Mouse (Mus musculus) granulocyte monocyte progenitor cell, adult 5-6 weeks (primary cell): ENCODE results near the gene Kctd8. TPM values are rescaled to one million over a fixed set of nuclear protein-coding genes. Genes with fewer than 3 reads are reported as not detected.

Source experiments
- ATAC-seq: replicated peaks from 2 replicates; pipeline ENCODE4 v1.8.0; 2016; ENCODE audit warnings: mild to moderate bottlenecking, moderate TSS enrichment, inconsistent platforms; ENCODE audit not compliant: poor library complexity, severe bottlenecking
- total RNA-seq, 2 experiments: library from RNA; stranded (forward) in 1 of 2; stranded (reverse) in 1 of 2; fragments of 200-712, 200-1000 nt in 1 of 2; fragments of >200 nt in 1 of 2; fragmentation: Nextera tagmentation in 1 of 2; gene quantifications; 2 replicates each; pipeline ENCODE4 v1.2.3; 2014 to 2017

The Kctd8 gene
- total RNA-seq, 2 experiments from 2014 or later: not detected

DNA sequence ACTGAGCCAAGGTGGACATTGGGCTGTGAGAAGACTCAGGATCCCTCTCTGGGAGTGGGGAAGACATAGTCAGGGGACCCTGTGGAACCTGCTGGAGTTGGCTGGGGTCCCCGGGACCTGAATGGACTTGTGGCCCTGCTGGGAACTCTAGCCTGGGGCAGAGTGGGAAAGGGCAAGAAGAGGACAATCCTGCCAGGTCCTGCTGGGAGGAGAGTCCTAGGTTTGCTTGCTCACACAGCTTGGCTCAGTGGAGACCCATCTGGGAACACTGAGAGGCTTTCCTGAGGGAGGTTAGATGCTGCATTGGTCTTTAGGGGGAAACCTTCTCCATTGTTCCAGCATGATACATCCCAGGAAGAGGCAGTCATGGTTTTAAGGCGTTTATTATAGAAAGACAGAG is 133.8 kb downstream of the Kctd8 start:
- no peak for ATAC-seq

DNA sequence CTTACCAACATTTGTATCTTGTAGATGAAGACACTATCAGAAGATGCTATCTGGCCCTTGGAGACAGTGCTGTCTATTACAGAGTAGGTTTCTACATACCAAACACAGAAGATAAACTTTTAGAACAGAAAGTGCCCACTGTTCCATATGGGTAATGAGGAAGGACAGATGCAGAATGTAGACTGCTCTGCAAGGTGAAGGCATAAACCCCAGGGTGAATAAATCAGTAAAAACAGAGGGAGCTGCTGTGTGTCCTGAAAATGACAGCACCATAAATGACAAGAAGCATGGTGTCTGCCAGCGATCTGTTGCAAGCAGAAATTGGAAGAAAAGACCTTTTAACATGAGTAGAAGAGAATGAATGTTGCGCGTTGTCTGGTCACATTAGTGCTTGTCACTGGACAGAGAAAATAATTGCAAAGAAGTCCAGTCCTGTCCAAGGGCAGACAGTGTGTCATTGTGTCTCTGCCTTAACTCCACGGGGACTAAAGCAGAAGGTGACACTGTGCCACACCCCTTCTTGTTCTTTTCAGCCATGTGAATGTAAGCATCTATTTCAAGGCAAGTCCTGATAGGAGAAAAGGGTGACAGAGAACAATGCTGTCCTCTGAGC is 181.5 kb downstream of the Kctd8 start:
- no peak for ATAC-seq

DNA sequence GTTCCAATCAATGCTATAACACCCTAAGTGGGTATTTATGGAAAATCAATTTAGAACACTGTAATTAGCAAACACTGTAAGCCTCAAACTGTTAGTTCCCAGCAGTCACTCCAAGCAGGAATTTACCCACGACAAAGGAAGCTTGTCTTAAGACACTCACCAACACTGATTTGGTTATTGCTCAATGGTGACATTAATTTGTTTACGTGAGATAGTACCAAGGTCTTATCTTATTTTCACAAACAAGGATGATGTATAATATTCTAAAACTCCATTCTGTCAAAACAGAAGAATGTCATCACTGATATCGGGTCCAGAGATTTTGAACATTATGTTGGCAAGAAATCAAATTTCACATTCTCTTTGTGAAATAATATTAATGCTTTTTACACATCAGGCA is 185.0 kb downstream of the Kctd8 start:
- no peak for ATAC-seq

DNA sequence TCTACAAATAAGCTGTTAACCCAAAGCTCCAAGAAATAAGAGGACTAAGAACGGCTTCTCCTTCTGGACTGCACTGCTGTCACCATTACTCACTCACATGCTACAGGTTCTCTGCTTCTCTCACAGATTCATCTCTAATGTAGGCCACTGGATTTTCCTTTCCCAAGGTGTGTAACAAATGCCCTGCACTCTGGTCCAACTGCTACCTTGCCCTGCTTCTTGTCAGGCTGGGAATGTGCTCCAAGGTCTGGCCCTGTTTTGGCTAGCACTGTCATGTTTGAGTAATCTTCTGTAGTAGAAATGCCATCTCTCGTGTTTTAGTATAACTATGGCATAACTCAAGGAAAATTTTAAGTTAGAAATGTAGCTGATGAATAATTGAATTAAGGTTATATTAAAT is 195.7 kb downstream of the Kctd8 start:
- no peak for ATAC-seq

DNA sequence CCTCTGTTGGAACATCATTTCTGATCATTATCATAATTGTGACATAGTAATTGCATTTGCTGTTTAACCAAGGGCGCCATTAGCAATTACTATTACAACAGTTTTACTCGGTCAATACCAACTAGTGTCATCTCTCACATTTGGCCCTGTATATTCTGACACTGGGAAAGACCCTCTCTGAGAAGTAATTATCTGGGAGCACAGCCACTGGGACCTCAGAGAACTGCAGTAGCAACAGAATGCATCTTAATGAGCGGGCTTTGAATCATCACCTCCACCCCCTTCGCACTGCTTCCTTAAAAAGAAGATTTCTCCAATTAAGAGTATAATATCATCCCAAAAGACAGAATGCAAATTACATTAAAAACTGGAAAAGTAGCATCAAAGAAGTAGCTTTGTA is 200.4 kb downstream of the Kctd8 start:
- no peak for ATAC-seq

DNA sequence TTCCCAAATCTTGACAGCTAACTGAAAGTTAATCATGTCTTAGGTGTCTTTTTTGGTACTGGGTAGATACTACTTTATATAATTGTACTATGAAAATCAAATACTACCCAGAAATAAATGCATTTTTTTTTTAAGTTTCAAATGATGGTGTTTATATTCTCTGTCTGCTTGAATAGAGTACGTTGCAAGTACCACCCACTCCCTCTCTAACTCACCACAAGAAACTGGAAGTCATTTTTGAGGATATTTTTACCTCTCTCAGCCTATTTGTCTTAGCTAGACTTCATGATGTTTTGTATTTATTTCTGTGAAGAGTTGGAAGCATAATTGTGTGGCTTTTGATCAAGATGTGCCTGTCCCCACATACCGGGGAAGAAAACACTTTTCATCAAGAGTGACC is 232.8 kb downstream of the Kctd8 start:
- no peak for ATAC-seq

DNA sequence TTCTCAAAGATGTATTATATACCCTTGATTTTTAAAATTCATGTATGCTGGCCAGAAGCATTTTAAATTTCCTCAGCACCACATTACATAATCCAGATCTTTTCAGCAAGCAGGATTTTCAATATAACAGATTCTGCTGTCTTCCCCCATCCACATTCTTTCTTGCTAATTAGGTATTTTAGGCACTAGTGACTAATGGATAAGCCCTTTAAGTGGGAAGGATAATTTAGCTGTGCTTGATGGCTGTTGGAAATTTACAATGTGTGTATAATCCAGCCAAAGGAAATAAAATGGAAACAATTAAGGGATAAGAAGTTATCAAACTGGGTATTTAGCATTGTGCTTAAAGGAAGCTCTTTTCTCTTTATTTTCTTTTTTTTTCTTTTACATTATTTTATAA is 252.6 kb downstream of the Kctd8 start:
- ATAC-seq: no peak

Other genes starting within 250 kb of the Kctd8 start
- not detected in 2 replicates for gene Yipf7, start 201.0 kb upstream of the Kctd8 start, total RNA-seq (2014; fragmentation: Nextera tagmentation)
- gene Yipf7, start 201.0 kb upstream of the Kctd8 start, total RNA-seq (2017): not detected in 2 replicates
- gene Guf1, start 215.2 kb upstream of the Kctd8 start, total RNA-seq (2014; fragmentation: Nextera tagmentation): 30.8 and 48.4 TPM in 2 replicates
- 46.5 and 47.2 TPM in 2 replicates for gene Guf1, start 215.2 kb upstream of the Kctd8 start, total RNA-seq (2017)